Mouse (Mus musculus) right cerebral cortex, postnatal 36 days (tissue): ENCODE data around the gene Sgcd.
"Not testable (repeated sequence)": the region's sequence is repeated elsewhere in the genome, so short reads cannot be mapped to it uniquely, and the experiment has no call there.

ENCODE experiments used
- DNase-seq, 2 experiments: peaks; one replicate each; pipeline ENCODE4 v3.0.0; 2022; ENCODE audit warnings: low spot score in 2 of 2, mixed read lengths in 1 of 2

Sgcd gene

GRCm38 (mm10) chr11:47460700-47461099, 528.1 kb downstream of the Sgcd start:
- not testable (repeated sequence) for DNase-seq

- no peak for DNase-seq
Observed at GRCm38 (mm10) chr11:47460149-47460548, 528.6 kb downstream of the Sgcd start.

- no peak for DNase-seq
Observed at GRCm38 (mm10) chr11:47459214-47459613, 529.6 kb downstream of the Sgcd start.

GRCm38 (mm10) chr11:47447790-47448189, 541.0 kb downstream of the Sgcd start:
- DNase-seq = no peak

- DNase-seq = no peak
Observed at GRCm38 (mm10) chr11:47446337-47446736, 542.4 kb downstream of the Sgcd start.

- no peak for DNase-seq
Observed at GRCm38 (mm10) chr11:47445683-47446082, 543.1 kb downstream of the Sgcd start.

- DNase-seq = no peak
Observed at GRCm38 (mm10) chr11:47442266-47442665, 546.5 kb downstream of the Sgcd start.

GRCm38 (mm10) chr11:47399607-47400006, 589.2 kb downstream of the Sgcd start:
- DNase-seq = no peak

GRCm38 (mm10) chr11:47390798-47391197, 598.0 kb downstream of the Sgcd start:
- DNase-seq = not testable (repeated sequence)

- no peak for DNase-seq
Observed at GRCm38 (mm10) chr11:47389327-47389726, 599.4 kb downstream of the Sgcd start.

- no peak for DNase-seq
Observed at GRCm38 (mm10) chr11:47387726-47388125, 601.0 kb downstream of the Sgcd start.

- no peak for DNase-seq
Observed at GRCm38 (mm10) chr11:47386136-47386535, 602.6 kb downstream of the Sgcd start.

GRCm38 (mm10) chr11:47379630-47379958, 609.2 kb downstream of the Sgcd start:
- no peak for DNase-seq

- DNase-seq = no peak
Observed at GRCm38 (mm10) chr11:47378843-47379629, 609.7 kb downstream of the Sgcd start.

- no peak for DNase-seq
Observed at GRCm38 (mm10) chr11:47377421-47377820, 611.3 kb downstream of the Sgcd start.

- no peak for DNase-seq
Observed at GRCm38 (mm10) chr11:47376915-47377314, 611.9 kb downstream of the Sgcd start.

GRCm38 (mm10) chr11:47371616-47372015, 617.2 kb downstream of the Sgcd start:
- no peak for DNase-seq

- DNase-seq = no peak
Observed at GRCm38 (mm10) chr11:47351585-47351984, 637.2 kb downstream of the Sgcd start.

- no peak for DNase-seq
Observed at GRCm38 (mm10) chr11:47343486-47343885, 645.3 kb downstream of the Sgcd start.

- DNase-seq = no peak
Observed at GRCm38 (mm10) chr11:47333702-47334101, 655.1 kb downstream of the Sgcd start.

- DNase-seq = no peak
Observed at GRCm38 (mm10) chr11:47305579-47305978, 683.2 kb downstream of the Sgcd start.

- peak; percentile 25 to 42 for DNase-seq
Observed at GRCm38 (mm10) chr11:47304702-47305450, 683.9 kb downstream of the Sgcd start.

GRCm38 (mm10) chr11:47299777-47300176, 689.0 kb downstream of the Sgcd start:
- no peak for DNase-seq
